Mouse (Mus musculus): ENCODE results near the gene Chl1.

DNA sequence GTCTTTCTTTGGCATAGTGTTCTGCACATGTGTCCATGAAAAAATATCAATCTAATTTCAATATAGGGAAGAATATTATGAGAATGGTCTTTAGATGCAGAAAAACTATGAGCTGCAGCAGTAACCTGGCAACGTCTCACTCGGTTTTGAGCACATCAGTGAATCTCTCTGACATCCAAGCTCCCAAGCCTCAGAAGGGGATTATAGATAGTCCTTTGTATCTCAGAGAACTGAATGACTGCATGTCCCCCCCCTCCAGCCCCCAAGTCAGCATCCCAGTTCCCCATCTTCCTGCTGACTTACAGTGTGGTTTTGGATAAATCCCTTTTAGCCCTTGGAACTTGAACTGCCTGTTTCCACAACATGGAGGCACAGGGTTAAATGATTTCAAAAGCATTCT lies 56.9 kb downstream of the Chl1 start:
- TF ChIP-seq EP300 (optimal IDR thresholded peaks at IDR 0.05) (no peak), CTCF (IDR thresholded peaks at IDR 0.05; ENCODE audit: low read depth) (no peak)
